Mouse (Mus musculus) gastrocnemius, postnatal 4 days (tissue): ENCODE data around the gene Tspan33. TPM values are rescaled to one million over a fixed set of nuclear protein-coding genes. Genes with fewer than 3 reads are reported as not detected.
"Not testable (repeated sequence)": the region's sequence is repeated elsewhere in the genome, so short reads cannot be mapped to it uniquely, and the experiment has no call there.

Experiments used
- DNase-seq, 2 experiments: peaks; one replicate each; pipeline ENCODE4 v3.0.0; 2021 to 2022; ENCODE audit warnings: low spot score in 2 of 2, mixed read lengths in 2 of 2
- total RNA-seq, 2 experiments: library from RNA; stranded (reverse); gene quantifications; 2 replicates each; pipeline ENCODE4 v1.2.3; 2021

Tspan33 gene
- total RNA-seq, 2 experiments from 2014 or later, result 5.4 to 6.3 TPM

- DNase-seq, result no peak
Measured at GRCm38 (mm10) chr6:29751466-29752152, 57.6 kb downstream of the Tspan33 start.

- DNase-seq, result no peak
Measured at GRCm38 (mm10) chr6:29753336-29753735, 59.3 kb downstream of the Tspan33 start.

- DNase-seq, result no peak
Measured at GRCm38 (mm10) chr6:29756001-29756400, 62.0 kb downstream of the Tspan33 start.

GRCm38 (mm10) chr6:29756476-29756875 is 62.5 kb downstream of the Tspan33 start:
- DNase-seq, result no peak

- DNase-seq, result peak; percentile 38 to 68
Measured at GRCm38 (mm10) chr6:29758417-29758816, 64.4 kb downstream of the Tspan33 start.

- DNase-seq, result no peak
Measured at GRCm38 (mm10) chr6:29759012-29759679, 65.1 kb downstream of the Tspan33 start.

- not testable (repeated sequence) for DNase-seq
Measured at GRCm38 (mm10) chr6:29760397-29760796, 66.4 kb downstream of the Tspan33 start.

GRCm38 (mm10) chr6:29761282-29761681 is 67.3 kb downstream of the Tspan33 start:
- DNase-seq, result no peak

GRCm38 (mm10) chr6:29762524-29762923 is 68.5 kb downstream of the Tspan33 start:
- no peak for DNase-seq

- no peak for DNase-seq
Measured at GRCm38 (mm10) chr6:29766874-29767273, 72.9 kb downstream of the Tspan33 start.

Other genes starting within 250 kb of the Tspan33 start
- 10 to 100 TPM; 90.5 to 92.1 TPM for gene Atp6v1f, start 226.5 kb upstream of the Tspan33 start, total RNA-seq
- gene Atp6v1fnb, start 222.8 kb upstream of the Tspan33 start, total RNA-seq, result not detected
- gene Kcp, start 186.3 kb upstream of the Tspan33 start, total RNA-seq, result 10 to 100 TPM; 37.6 to 40.5 TPM
- gene Irf5, start 167.6 kb upstream of the Tspan33 start, total RNA-seq, result 1 to 10 TPM; 3.7 to 4.5 TPM
- 10 to 100 TPM; 47.2 to 52.3 TPM for gene Tnpo3, start 84.3 kb upstream of the Tspan33 start, total RNA-seq
- 10 to 100 TPM; 43.7 to 43.9 TPM for gene Smo, start 41.3 kb downstream of the Tspan33 start, total RNA-seq
- 10 to 100 TPM; 15.2 to 18.4 TPM for gene Ahcyl2, start 73.8 kb downstream of the Tspan33 start, total RNA-seq
- 10 to 100 TPM; 10.3 to 10.9 TPM for gene Strip2, start 222.8 kb downstream of the Tspan33 start, total RNA-seq